Mouse (Mus musculus) intestine, embryonic 16.5 days (tissue): ENCODE data around the gene Elovl5. TPM values are rescaled to one million over a fixed set of nuclear protein-coding genes. Genes with fewer than 3 reads are reported as not detected.

Experiments
- ATAC-seq: fragments of 200-750 bp; cut with Nextera tagmentation; 2 replicates; pipeline ENCODE4 v1.8.0; 2017; ENCODE audit warnings: moderate TSS enrichment, moderate library complexity
- H3K27ac ChIP-seq: fragments of 300-500 bp; sonication (generic); 2 replicates; pipeline ENCODE4 v1.5.1; 2014; ENCODE audit warnings: mild to moderate bottlenecking, low read length
- H3K27me3 ChIP-seq: fragments of 300-500 bp; sonication (generic); replicated peaks from 2 replicates; pipeline ENCODE4 v1.6.1; 2014; ENCODE audit warnings: low read length, control low read depth, mixed read lengths; ENCODE audit not compliant: control insufficient read depth, insufficient read depth
- H3K36me3 ChIP-seq: fragments of 300-500 bp; sonication (generic); 2 replicates; pipeline ENCODE4 v1.6.1; 2014; ENCODE audit warnings: low read length, control low read depth; ENCODE audit not compliant: control insufficient read depth, insufficient read depth
- H3K4me1 ChIP-seq: fragments of 300-500 bp; sonication (generic); 2 replicates; pipeline ENCODE4 v1.6.1; 2014; ENCODE audit warnings: low read length, control low read depth, mixed read lengths; ENCODE audit not compliant: control insufficient read depth, insufficient read depth
- H3K4me2 ChIP-seq: fragments of 300-500 bp; sonication (generic); 2 replicates; pipeline ENCODE4 v1.6.1; 2014; ENCODE audit warnings: low read depth, low read length, control low read depth
- H3K4me3 ChIP-seq: fragments of 300-500 bp; sonication (generic); 2 replicates; pipeline ENCODE4 v1.5.1; 2014; ENCODE audit warnings: mild to moderate bottlenecking, low read length
- H3K9ac ChIP-seq: fragments of 300-500 bp; sonication (generic); 2 replicates; pipeline ENCODE4 v1.6.1; 2014; ENCODE audit warnings: low read depth, low read length
- H3K9me3 ChIP-seq: fragments of 300-500 bp; sonication (generic); 2 replicates; pipeline ENCODE4 v1.6.1; 2016; ENCODE audit warnings: low read length, control low read depth; ENCODE audit not compliant: control insufficient read depth
- WGBS: fragments of 180-500 bp; shearing (Covaris S2); extraction: QIAGEN DNeasy Blood & Tissue Kit; methylation state at CpG from one replicate; pipeline ENCODE4 v1.1.7; 2014; 5-methylcytosine and 5-hydroxymethylcytosine counted together
- polyA plus RNA-seq: library from polyadenylated mRNA; unstranded; fragments of >200 nt; fragmentation: Nextera tagmentation; extraction: Ambion mirVana; gene quantifications from 2 replicates; pipeline ENCODE4 v1.2.1, GENCODE M21; 2015

Gene Elovl5
- polyA plus RNA-seq, 1 experiment from 2014 or later, result 70.9 TPM

DNA sequence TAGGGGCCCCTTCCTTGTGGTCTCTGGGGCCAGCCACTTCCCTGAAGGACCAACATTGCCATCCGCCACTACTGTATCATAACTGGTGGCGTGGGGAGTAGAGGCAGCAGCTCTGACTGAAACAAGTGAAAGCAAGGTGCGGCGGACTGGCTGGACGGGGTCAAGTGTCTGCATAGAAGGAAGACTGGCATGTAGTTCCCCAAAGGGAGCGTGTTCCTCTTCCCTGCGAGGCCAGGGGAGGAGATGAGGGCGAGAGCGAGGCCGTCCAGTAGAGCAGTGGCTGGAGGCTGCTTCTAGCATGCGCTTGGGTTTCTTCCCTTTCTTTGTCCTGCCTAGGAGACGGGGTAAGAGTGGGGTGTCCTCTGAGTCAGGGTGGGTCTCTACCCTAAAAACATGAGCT lies 42.6 kb downstream of the Elovl5 start:
- Histone ChIP-seq H3K27me3 (no peaks in the 10 kb centered on the region), H3K4me3 (no peak overlapping the region), H3K4me1 (peaks cover 20% of the 10 kb centered on the region), H3K36me3 (no peaks in the 10 kb centered on the region), H3K27ac (no peak overlapping the region), H3K9me3 (no peaks in the 10 kb centered on the region), H3K4me2 (no peak overlapping the region), H3K9ac (no peak overlapping the region)
- no peak for ATAC-seq
- WGBS, result 90% methylated on average over 12 of the region's 12 CpGs

GRCm38 (mm10) chr9:77961350-77961749 lies 44.2 kb downstream of the Elovl5 start:
- Histone ChIP-seq H3K4me3 (no peak overlapping the region), H3K27ac (no peak overlapping the region), H3K4me1 (peaks cover 15% of the 10 kb centered on the region), H3K9me3 (no peaks in the 10 kb centered on the region), H3K4me2 (no peak overlapping the region), H3K9ac (no peak overlapping the region), H3K27me3 (no peaks in the 10 kb centered on the region), H3K36me3 (no peaks in the 10 kb centered on the region)
- WGBS, result 80% methylated on average over 6 of the region's 6 CpGs
- no peak for ATAC-seq

- no peaks in the 10 kb centered on the region for H3K36me3 ChIP-seq
- H3K27ac ChIP-seq, result no peak overlapping the region
- 49% methylated on average over 14 of the region's 14 CpGs for WGBS
- no peaks in the 10 kb centered on the region for H3K27me3 ChIP-seq
- no peaks in the 10 kb centered on the region for H3K9me3 ChIP-seq
- H3K9ac ChIP-seq, result no peak overlapping the region
- no peak overlapping the region for H3K4me3 ChIP-seq
- ATAC-seq, result peak; percentile 96
- 0 out of 2 replicates have a peak overlapping the region, but pooled peaks have one; percentile 14 for H3K4me2 ChIP-seq
- H3K4me1 ChIP-seq, result peaks cover 10% of the 10 kb centered on the region
Observed at GRCm38 (mm10) chr9:77964084-77964483, 46.9 kb downstream of the Elovl5 start.

DNA sequence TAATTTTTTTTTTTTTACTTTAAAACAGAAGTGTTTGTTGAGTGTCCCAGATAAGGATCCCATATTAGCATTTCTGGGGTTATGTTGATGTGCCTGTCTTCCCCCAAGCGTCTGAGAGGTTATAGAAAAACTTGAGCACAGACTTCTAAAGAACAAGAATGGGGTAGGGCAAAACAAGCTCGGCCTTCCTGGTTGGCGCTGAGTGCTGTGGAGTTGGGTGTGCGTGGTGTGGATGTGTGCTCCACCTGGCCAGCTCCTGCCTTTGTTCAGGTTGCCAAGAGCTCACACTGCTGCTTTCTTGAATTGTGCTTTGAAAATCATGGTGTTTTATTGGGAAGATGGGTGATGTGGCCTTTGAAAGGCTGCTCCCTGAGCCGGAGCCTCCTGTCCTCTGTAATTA lies 48.1 kb downstream of the Elovl5 start:
- peaks cover 10% of the 10 kb centered on the region for H3K4me1 ChIP-seq
- no peak overlapping the region for H3K4me2 ChIP-seq
- ATAC-seq, result no peak
- no peaks in the 10 kb centered on the region for H3K9me3 ChIP-seq
- H3K9ac ChIP-seq, result no peak overlapping the region
- 77% methylated on average over 5 of the region's 5 CpGs for WGBS
- no peak overlapping the region for H3K4me3 ChIP-seq
- H3K27ac ChIP-seq, result no peak overlapping the region
- H3K36me3 ChIP-seq, result no peaks in the 10 kb centered on the region
- no peaks in the 10 kb centered on the region for H3K27me3 ChIP-seq

DNA sequence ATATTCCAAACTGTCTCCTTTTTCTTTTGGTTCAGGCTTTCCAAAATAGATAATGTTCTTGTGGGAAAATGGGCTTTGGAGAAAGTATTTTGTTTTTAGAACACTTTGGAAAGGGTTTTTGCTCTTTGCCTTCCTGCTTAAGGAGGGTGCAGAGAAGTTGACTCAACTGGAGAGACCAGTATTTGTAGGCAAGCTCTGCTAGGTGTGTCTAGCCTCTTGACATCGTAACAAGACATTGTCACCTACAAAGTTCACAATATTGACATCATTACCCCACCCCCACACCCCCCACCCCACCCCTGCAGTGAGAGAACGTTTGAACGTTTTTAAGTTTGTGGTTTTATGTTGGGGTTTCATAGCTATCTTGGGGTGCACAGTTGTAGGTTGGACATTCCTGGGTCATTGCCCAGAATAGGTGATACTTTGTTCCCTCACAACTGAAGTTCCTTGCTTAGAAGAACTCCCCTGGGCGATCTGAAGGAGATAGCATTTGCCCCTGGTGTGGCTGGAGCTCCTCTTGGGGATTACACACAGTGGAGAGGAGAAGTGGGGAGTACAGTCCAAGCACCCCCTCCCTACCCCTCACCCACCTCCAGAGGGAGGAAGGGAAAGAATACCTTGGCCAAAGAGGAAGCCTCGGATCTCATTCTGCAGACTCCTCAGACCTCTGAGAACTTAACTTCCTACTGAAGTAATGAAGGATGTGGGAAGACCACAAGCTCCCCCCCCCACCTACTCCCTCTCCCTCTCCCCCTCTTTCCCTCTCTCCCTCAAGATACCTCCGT lies 48.8 kb downstream of the Elovl5 start:
- Histone ChIP-seq H3K9me3 (no peaks in the 10 kb centered on the region), H3K36me3 (no peaks in the 10 kb centered on the region), H3K4me2 (no peak overlapping the region), H3K4me3 (no peak overlapping the region), H3K27ac (no peak overlapping the region), H3K27me3 (no peaks in the 10 kb centered on the region), H3K4me1 (peaks cover 10% of the 10 kb centered on the region), H3K9ac (no peak overlapping the region)
- WGBS, result 83% methylated on average over 6 of the region's 6 CpGs
- ATAC-seq, result no peak

DNA sequence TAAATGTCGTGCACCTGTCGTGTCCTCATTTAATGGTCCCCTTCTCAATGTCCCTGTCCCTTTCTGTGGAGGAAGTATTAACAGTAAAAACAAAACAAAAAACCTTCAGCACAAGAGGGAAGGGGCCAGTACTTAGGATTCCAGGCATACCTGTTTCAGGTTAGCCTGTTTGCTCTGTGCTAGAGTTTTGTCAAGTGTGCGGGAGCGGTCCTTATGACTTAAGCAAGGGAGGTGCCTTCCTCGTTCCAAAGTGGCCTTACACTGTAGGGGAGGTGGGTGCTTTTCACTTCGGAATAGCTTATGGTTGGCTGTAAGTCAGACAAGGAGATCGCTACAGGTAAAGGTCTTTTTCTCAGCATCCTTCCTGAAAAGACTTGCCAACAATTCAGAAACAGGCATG lies 49.7 kb downstream of the Elovl5 start:
- Histone ChIP-seq H3K4me2 (no peak overlapping the region), H3K36me3 (no peaks in the 10 kb centered on the region), H3K4me1 (peaks cover 10% of the 10 kb centered on the region), H3K27me3 (no peaks in the 10 kb centered on the region), H3K9me3 (no peaks in the 10 kb centered on the region), H3K4me3 (no peak overlapping the region), H3K9ac (no peak overlapping the region), H3K27ac (no peak overlapping the region)
- WGBS, result 93% methylated on average over 7 of the region's 7 CpGs
- no peak for ATAC-seq

- H3K9ac ChIP-seq, result no peak overlapping the region
- no peak overlapping the region for H3K27ac ChIP-seq
- peaks cover 10% of the 10 kb centered on the region for H3K4me1 ChIP-seq
- H3K27me3 ChIP-seq, result no peaks in the 10 kb centered on the region
- no peaks in the 10 kb centered on the region for H3K9me3 ChIP-seq
- H3K4me3 ChIP-seq, result no peak overlapping the region
- 89% methylated on average over 12 of the region's 12 CpGs for WGBS
- H3K36me3 ChIP-seq, result no peaks in the 10 kb centered on the region
- H3K4me2 ChIP-seq, result no peak overlapping the region
- no peak for ATAC-seq
Observed at GRCm38 (mm10) chr9:77967584-77968163, 50.5 kb downstream of the Elovl5 start.

GRCm38 (mm10) chr9:77969192-77969953 lies 52.2 kb downstream of the Elovl5 start:
- H3K9me3 ChIP-seq, result no peaks in the 10 kb centered on the region
- H3K36me3 ChIP-seq, result no peaks in the 10 kb centered on the region
- peaks cover 3% of the 10 kb centered on the region for H3K4me1 ChIP-seq
- 0 out of 2 replicates have a peak, but pooled peaks have one; percentile 40 for ATAC-seq
- no peak overlapping the region for H3K4me2 ChIP-seq
- 71% methylated on average over 6 of the region's 6 CpGs for WGBS
- H3K4me3 ChIP-seq, result no peak overlapping the region
- no peaks in the 10 kb centered on the region for H3K27me3 ChIP-seq
- H3K27ac ChIP-seq, result no peak overlapping the region
- no peak overlapping the region for H3K9ac ChIP-seq

DNA sequence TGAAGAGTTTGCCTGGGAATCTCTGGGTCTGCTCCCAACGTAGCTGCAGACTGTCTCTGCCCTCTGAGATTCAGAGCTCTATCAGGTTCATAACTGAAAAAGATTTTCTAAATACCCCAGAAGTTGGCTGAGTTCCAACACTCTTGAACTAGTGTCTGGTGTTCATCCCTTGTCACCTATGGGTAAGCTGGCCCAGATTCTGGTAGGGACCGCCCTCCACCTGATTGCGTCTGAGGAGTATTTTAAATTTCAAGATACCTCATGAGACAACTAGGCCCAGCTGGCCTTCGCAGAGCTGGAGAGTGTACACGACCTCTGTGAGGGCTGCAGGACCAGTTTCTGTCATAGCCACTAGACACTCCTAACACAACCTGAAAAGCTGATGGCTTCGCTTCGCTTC lies 61.8 kb downstream of the Elovl5 start:
- Histone ChIP-seq H3K9ac (no peak overlapping the region), H3K27ac (no peak overlapping the region), H3K36me3 (peaks cover 8% of the 10 kb centered on the region; the same call in 1 of the 2 replicates), H3K27me3 (no peaks in the 10 kb centered on the region), H3K9me3 (no peaks in the 10 kb centered on the region), H3K4me2 (no peak overlapping the region), H3K4me3 (no peak overlapping the region), H3K4me1 (no peaks in the 10 kb centered on the region)
- ATAC-seq, result no peak
- 77% methylated on average over 7 of the region's 7 CpGs for WGBS
